Mouse (Mus musculus): Measurements from ENCODE around the gene Hamp.

The Hamp gene

DNA sequence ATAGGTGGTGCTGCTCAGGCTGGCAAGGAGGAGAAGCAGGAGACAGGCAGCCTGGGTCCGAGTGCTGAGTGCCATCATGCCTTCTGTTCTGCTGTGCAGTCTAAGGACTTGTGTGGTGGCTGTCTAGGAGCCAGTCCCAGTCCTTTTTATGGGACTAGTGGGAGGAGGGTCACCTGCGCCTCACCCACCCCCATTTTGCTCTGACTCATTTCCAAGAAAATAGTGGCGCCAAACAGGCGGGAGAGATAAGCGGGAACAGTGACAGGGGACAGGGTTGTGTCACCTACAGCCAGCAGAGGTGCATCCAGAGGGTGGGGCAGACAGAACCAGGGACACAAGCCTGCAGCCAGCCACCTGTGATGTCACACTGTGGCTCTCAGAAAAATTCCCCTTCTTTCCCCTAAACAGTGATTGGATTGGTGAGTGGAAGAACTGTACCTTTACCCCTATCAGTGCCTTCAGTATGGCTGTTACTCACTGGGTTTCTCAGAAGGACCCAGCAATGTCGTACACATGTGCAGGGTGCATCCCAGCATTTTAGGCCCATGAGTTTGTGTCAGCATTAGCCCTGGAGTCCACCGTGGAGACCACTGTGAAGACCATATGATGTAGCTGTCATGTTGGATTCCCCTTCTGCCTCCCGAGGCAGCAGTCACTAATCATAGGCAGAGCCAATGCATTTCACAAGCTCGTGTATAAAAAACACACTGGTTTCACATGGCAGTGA, at the start of gene Hamp:
Gene Hamp, minus strand, starts transcription at position 124 of the 727 bp plus-strand sequence.
- no peak for DNase-seq (ENCODE audit: low spot score)

DNA sequence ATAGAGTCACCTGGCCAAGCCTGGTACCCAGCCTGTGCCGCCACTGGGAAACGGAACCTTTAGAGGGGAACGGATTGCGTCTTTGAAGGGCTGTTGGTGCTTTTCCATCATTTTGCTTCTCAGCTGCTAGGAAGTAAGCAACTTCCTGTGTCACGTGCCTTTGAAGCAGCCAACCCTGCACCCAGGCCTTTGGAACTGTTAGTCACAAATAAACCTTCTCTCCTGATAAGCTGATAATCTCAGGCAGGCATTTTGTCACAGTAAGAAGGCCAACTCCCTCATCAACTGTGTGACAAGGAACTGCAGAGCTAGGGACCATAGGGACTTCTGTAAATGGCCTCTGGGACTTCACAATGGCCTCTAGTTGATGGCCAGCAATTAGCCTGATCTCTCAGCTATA, 48.3 kb upstream of the Hamp start:
- DNase-seq (ENCODE audit: low spot score): no peak

DNA sequence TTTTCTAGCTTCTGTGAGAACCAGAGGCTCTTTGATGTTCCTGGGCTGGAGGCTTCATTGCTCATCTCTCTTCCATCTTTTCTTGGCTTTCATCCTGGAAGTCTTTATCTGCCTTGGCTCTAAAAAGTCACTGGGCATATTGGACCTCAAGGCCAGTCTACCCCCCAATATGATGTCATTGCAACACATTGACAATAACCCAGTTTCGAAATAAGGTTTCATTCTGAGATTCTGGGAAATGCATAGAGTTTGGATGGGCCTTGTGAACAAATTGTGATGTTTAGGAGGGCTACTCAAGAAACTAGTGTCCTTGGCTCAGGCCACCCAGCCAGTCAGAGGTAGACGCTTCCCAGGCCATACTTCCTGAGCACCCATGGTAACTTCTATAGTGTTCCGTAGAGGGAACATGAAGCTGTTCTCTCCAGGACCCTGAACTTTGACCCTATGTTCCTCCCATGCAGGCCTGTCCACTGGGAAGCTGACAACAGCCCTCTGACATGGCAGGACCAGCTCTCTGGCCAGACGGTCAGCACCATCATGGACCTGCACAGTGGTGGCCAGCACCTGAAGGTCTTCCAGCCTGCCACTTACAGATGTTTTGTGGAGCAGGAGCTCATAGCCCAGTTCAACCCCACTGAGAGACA, 44.8 kb upstream of the Hamp start:
- no peak for DNase-seq (ENCODE audit: low spot score)

- no peak for DNase-seq (ENCODE audit: low spot score)
Observed at GRCm38 (mm10) chr7:30985357-30985756, 41.5 kb upstream of the Hamp start.

DNA sequence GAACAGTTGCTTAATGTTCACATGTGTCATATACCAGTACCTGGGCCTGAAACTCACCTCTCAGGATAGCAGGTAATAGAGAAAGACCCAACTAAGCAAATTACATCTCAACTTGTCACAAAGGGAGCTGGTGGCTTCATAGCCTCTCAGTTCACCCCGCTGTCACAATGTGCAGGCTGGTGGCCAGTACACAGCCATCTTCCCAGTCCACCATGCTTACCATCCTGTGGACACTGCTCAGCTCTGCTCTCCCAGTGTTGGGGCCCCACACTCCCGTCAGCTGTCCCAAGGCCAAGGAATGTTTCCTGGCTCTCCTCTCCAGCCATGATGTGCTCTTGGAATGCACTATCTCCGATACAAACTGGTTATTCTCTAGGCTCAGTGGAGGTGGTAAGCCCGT, 37.9 kb upstream of the Hamp start:
- no peak for DNase-seq (ENCODE audit: low spot score)

- DNase-seq (ENCODE audit: low spot score): peak; percentile 92
Observed at GRCm38 (mm10) chr7:30973501-30974289, 29.9 kb upstream of the Hamp start, which contains the start of gene Fam187b. Gene Fam187b, plus strand, starts transcription at chr7:30973790.

DNA sequence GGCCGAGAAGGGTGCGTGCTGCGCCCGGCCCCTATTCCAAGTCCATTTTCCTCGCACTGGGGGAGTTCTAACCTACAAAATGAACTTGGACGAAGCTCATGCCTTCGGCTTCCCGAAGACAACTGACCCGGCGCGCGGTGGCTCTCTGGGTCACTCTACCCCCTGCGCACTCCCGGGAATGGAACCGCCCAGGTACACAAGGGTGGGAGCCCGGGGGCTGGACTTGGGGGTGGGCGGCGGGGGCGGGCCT, 29.3 kb upstream of the Hamp start, which contains the start of gene Lsr:
Gene Lsr, minus strand, starts transcription at position 214 of the 250 bp plus-strand sequence.
- no peak for DNase-seq (ENCODE audit: low spot score)

DNA sequence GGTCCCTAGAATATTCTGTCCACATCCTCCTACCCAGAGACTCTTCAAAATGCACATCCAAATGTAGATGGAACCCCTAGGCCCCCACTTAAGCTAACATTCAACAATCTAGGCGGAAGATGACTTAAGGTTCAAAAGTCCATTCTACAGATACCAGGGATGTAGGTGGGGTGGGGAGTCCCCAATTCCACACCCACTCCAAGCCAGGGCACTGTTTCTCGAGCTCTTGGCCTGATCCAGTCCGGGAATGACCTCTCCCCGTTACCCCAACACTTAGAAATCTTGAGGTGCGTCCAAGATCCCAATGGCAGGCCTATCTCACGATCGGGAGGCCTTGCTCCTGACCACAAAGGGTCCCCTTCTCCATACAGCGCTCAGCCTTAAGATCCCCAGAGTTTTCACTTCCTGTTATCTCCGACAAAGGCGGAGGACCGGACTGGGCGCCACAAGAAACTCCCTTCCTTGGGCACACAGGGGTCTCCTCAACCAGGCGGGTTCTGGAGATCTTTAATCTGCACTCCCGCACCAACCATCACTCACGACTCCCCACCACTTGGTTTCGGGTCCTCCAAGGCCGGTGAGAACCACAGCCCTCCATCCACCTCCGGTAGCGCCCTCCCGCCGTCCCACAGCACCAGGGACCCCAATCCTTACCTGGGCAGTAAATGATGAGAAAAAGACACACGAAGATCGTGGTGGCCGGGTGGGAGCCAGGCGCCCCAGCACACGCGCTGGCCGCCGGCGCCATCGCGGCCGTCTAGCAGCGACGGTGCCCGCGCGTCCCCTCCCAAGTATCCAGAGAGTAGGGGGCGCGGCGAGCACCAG, 28.8 kb upstream of the Hamp start:
- DNase-seq (ENCODE audit: low spot score): peak; percentile 10

- no peak for DNase-seq (ENCODE audit: low spot score)
Observed at GRCm38 (mm10) chr7:30971901-30972300, 28.1 kb upstream of the Hamp start.

- DNase-seq (ENCODE audit: low spot score): no peak
Observed at GRCm38 (mm10) chr7:30969174-30969573, 25.3 kb upstream of the Hamp start.

DNA sequence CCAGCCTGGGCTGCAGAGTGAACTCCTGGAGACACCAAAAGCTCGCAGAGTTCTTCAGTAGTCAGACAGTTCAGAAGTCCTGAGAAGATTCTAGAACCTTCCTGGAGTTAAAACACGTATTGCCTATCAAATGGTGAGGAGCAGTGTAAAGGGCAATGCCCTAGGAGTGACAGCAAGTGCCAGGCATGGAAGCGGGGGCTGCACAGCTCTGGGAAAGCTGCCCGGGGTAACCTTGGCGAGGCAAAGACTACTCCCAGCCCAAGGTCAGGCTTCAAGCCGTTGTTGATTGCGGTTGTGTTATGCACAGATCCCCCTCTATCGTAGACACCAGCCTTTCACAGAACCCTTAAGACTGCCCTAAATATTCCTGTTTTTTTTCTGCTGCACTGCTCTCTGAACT, 24.8 kb upstream of the Hamp start:
- no peak for DNase-seq (ENCODE audit: low spot score)

DNA sequence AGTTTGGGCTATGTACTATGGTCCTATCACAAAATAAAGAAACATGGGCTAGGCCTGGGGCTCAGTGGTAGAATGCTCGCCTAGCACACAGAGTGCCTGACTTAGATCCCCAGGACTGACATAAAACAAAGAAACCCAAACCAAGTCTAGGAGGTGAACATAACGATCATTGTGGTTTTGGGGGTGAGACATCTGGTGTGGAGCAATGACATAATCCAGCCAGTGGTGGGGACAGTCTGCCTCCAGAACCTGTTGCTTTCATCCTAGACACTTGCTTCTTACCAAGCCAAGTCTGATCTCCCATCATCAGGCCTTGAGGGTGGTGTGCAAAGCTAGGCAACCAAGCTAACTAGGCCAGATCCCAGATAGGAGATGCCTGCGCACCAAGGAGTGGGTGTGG, 22.8 kb upstream of the Hamp start:
- DNase-seq (ENCODE audit: low spot score): no peak

- DNase-seq (ENCODE audit: low spot score): no peak
Observed at GRCm38 (mm10) chr7:30965677-30966076, 21.8 kb upstream of the Hamp start.

- no peak for DNase-seq (ENCODE audit: low spot score)
Observed at GRCm38 (mm10) chr7:30964366-30964765, 20.5 kb upstream of the Hamp start.

DNA sequence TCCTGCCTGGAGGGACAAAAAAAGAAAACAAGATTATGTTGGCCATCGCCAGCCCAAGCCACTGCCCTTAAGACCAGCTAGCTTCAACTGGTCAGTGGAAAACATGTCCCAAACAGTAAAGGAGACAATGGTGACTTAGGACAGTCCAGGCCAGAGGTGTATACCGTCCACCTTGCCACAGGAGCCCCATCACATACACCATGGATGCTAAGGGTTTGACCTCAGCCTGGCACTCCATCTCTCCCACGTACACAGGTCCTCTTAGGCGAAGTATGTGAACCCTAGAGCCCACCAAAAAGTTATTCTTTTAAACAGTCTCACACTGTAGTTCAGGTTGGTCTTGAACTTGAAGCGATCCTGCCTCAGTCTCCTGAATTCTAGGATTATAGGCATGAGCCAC, 19.0 kb upstream of the Hamp start:
- no peak for DNase-seq (ENCODE audit: low spot score)

DNA sequence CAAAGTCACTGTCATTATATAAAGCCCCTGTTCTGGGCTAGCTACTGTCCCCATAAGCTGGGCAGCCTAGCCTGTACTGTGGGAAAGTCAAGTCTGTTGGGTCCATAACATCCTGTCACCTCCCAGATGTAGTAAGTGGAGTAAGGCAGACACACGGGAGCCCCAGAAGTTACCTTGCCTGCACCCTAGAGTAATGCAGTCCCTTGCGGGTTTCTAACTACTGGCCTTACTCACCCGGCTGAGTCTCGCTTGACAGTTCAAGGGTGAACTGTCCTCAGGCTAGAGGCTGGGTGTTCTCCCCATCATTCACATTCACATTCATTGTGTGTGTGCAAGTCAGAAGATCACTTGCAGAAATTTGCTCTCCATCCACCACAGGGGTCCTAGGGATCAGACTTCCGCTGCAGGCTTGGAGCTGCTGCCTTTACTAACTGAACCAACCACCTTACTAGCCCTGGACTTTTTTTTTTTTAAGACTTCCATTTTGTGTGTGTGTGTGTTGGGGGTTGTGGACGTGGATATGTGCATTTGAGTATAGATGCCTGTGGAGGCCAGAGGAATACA, 16.0 kb upstream of the Hamp start:
- DNase-seq (ENCODE audit: low spot score): no peak

- no peak for DNase-seq (ENCODE audit: low spot score)
Observed at GRCm38 (mm10) chr7:30958866-30959487, 15.1 kb upstream of the Hamp start.

- no peak for DNase-seq (ENCODE audit: low spot score)
Observed at GRCm38 (mm10) chr7:30958109-30958865, 14.5 kb upstream of the Hamp start.

DNA sequence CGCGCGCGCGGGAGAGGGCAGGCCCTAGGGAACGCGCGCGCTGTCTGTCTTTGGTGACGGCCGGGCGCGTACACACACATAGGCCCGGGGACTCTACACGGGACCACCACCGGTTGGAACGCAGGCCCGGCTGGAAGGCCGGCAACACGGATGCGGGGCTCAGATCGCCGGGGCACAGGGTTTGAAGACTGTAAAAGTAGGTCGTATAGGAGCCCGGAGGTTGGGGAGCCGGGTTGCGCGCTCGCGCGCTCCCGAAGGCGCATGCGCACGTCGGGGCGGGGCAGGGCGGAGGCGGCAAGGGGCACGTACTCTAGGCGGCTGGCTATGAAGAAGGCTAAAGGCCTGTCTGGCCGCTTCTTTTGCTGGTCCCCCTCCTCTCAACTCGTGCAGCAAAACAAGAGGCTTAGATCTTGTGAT, 13.5 kb upstream of the Hamp start:
- DNase-seq (ENCODE audit: low spot score): peak; percentile 91

DNA sequence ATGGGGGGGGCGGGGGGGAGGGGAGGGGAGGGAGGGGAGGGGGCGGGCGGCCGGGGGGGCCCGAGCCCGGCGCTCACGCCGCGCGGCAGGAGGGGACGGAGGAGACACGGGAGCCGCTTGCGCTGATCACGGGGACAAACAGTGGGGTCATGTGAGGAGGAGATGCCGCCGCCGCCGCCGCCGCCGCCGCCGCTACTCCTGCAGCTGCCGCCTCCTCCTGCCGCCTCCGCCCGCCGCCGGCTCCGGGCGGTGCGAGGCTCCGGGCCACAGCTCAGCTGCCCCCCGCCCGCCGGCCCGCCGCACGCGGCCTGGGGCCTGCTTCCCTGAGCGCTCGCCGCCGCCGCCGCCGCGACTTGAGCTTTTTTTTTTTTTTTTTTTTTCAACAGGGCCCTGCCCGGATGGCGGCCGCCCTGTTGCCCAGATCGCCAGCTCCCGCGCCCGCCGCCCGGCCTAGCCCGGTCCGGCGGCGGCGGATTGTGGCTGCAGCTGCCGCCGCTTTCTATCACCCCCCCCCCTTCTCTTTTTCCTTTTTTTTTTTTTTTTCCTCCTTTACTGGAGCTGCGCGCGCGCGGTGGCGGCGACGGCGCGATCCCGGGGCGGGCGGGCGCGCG, 13.0 kb upstream of the Hamp start, which contains the start of gene Usf2:
Gene Usf2, minus strand, starts transcription at position 48 of the 611 bp plus-strand sequence.
- peak; percentile 84 for DNase-seq (ENCODE audit: low spot score)
